Mouse (Mus musculus): ENCODE data around the gene Car7. TPM values are rescaled to one million over a fixed set of nuclear protein-coding genes. Genes with fewer than 3 reads are reported as not detected.
"Not testable (repeated sequence)": the region's sequence is repeated elsewhere in the genome, so short reads cannot be mapped to it uniquely, and the experiment has no call there.

Gene Car7
- polyA plus RNA-seq, 1 experiment from 2014 or later, result 0.86 TPM

GRCm38 (mm10) chr8:104577606-104578005 is 43.1 kb downstream of the Car7 start:
- H3K4me3 ChIP-seq; H3K9me3 ChIP-seq (replicated peaks); DNase-seq (ENCODE audit: low spot score); H3K4me1 ChIP-seq; H3K36me3 ChIP-seq; H3K27ac ChIP-seq (replicated peaks); H3K27me3 ChIP-seq (ENCODE audit: low read depth, poor library complexity, severe bottlenecking): not testable (repeated sequence)
- WGBS, result 78% methylated on average over 17 of the region's 17 CpGs

- H3K27ac ChIP-seq (replicated peaks), result no peak overlapping the region
- peaks cover 18% of the 10 kb centered on the region; the same call in 1 of the 2 replicates for H3K9me3 ChIP-seq (replicated peaks)
- H3K27me3 ChIP-seq (ENCODE audit: low read depth, poor library complexity, severe bottlenecking), result no peaks in the 10 kb centered on the region
- no peak for DNase-seq (ENCODE audit: low spot score)
- no peak overlapping the region for H3K4me3 ChIP-seq
- 65% methylated on average over 1 of the region's 1 CpGs for WGBS
- H3K36me3 ChIP-seq, result no peaks in the 10 kb centered on the region
- H3K4me1 ChIP-seq, result no peaks in the 10 kb centered on the region
Measured at GRCm38 (mm10) chr8:104584522-104584921, 50.0 kb downstream of the Car7 start.

- Histone ChIP-seq H3K27ac (replicated peaks) (no peak overlapping the region), H3K27me3 (ENCODE audit: low read depth, poor library complexity, severe bottlenecking) (no peaks in the 10 kb centered on the region), H3K9me3 (replicated peaks) (peaks cover 4% of the 10 kb centered on the region; the same call in 1 of the 2 replicates), H3K36me3 (peaks cover 20% of the 10 kb centered on the region), H3K4me3 (no peak overlapping the region), H3K4me1 (peaks cover 21% of the 10 kb centered on the region)
- WGBS, result 92% methylated on average over 3 of the region's 3 CpGs
- DNase-seq (ENCODE audit: low spot score), result no peak
Measured at GRCm38 (mm10) chr8:104590284-104590683, 55.8 kb downstream of the Car7 start.

DNA sequence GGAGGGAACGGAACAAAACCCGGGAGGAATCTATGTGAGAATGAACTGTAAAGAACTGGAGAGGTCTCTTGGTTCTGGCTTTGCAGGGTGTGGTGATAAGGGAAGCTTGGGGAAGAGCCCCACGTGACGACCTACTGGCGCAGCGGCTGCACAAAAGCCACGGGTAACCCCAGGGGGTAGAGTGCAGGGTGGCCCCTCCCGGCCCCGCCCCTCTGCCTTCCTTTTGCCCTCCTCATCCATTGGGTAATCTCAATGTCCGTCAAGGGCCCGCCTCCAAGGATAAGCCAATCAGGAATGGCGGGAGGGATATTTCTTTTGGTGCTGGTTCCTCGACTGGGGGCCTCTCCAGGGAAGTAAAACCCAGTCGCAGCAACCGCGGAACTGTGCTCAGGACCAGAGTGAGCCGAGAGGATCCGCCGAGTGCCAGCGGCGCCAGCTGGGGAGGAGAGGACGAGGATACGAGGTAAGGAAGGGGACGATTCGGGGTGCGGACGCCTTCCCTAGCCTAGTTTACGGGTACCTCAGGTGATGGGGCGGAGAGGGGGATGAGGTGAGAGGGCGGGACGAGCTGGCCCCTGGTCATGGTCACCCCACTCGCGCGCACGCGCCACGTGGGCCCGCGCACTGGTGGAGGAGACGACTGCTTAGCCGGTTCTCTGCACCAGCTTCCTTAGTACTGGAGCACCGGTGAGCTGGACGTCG is 56.8 kb downstream of the Car7 start, which contains the start of gene Pdp2:
Gene Pdp2 (plus strand): TSS at position 319 of the 702 bp plus-strand sequence.
- DNase-seq (ENCODE audit: low spot score), result peak; percentile 89
- no peaks in the 10 kb centered on the region for H3K9me3 ChIP-seq (replicated peaks)
- peak within 1 kb of the TSS; percentile 90 for H3K27ac ChIP-seq (replicated peaks)
- no peaks in the 10 kb centered on the region for H3K27me3 ChIP-seq (ENCODE audit: low read depth, poor library complexity, severe bottlenecking)
- H3K4me3 ChIP-seq, result peak within 1 kb of the TSS; percentile 85
- under 1% methylated on average over 44 of the region's 44 CpGs for WGBS
- H3K4me1 ChIP-seq, result peaks cover 21% of the 10 kb centered on the region
- H3K36me3 ChIP-seq, result peaks cover 30% of the 10 kb centered on the region

DNA sequence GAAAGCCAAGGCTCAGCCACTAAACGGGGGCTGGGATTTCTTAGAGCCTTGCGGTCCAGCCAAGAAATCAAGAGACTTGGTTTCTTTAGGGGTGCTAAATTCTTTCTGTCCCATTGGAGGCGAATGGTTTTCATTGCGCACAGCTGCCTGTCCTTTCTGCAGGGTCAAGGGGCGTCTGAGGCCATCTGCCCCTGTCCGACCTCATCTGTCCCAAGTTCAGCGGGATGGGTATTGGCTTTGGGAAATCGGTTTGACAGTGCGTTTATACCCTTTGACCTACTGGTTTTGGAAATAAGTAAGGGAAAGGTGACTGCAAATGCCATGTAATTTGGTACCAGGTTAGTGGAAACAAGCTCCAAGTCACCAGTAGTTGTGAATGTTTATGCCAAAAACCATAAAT is 57.4 kb downstream of the Car7 start:
- DNase-seq (ENCODE audit: low spot score), result peak; percentile 52
- no peaks in the 10 kb centered on the region for H3K9me3 ChIP-seq (replicated peaks)
- no peaks in the 10 kb centered on the region for H3K27me3 ChIP-seq (ENCODE audit: low read depth, poor library complexity, severe bottlenecking)
- H3K27ac ChIP-seq (replicated peaks), result peak overlapping the region; percentile 90
- 6% methylated on average over 9 of the region's 9 CpGs for WGBS
- H3K36me3 ChIP-seq, result peaks cover 36% of the 10 kb centered on the region
- peak overlapping the region; percentile 85 for H3K4me3 ChIP-seq
- peaks cover 21% of the 10 kb centered on the region for H3K4me1 ChIP-seq

GRCm38 (mm10) chr8:104592566-104592965 is 58.1 kb downstream of the Car7 start:
- no peaks in the 10 kb centered on the region for H3K9me3 ChIP-seq (replicated peaks)
- H3K27ac ChIP-seq (replicated peaks), result no peak overlapping the region
- H3K4me1 ChIP-seq, result peaks cover 21% of the 10 kb centered on the region
- H3K36me3 ChIP-seq, result peaks cover 39% of the 10 kb centered on the region
- H3K27me3 ChIP-seq (ENCODE audit: low read depth, poor library complexity, severe bottlenecking), result no peaks in the 10 kb centered on the region
- 81% methylated on average over 6 of the region's 6 CpGs for WGBS
- no peak for DNase-seq (ENCODE audit: low spot score)
- peak overlapping the region; percentile 85 for H3K4me3 ChIP-seq

DNA sequence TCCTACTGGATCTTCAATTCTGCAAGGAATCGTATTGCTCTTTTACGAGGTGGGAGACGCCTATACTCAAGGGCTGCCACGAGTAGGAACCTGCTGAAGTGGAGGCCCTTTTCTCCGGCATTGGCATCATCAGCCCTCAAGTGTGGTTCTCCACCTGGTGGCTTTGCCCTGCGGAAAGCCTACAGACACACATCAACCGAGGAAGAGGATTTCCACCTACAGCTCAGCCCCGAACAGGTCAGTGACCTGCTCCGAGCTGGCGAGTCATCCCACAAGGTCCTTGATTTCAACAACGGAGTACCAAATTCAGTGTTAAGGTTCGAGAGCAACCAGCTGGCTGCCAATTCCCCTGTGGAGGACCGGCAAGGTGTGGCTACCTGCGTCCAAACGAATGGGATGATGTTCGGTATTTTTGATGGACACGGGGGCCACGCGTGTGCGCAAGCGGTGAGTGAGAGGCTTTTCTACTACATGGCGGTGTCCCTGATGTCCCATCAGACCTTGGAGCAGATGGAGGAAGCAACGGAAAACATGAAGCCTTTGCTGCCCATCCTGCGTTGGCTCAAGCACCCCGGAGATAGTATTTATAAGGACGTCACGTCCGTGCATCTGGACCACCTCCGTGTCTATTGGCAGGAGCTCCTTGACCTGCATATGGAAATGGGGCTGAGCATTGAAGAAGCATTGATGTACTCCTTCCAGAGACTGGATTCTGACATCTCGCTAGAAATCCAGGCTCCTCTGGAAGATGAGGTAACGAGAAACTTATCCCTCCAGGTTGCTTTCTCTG is 59.2 kb downstream of the Car7 start:
- Histone ChIP-seq H3K36me3 (peaks cover 39% of the 10 kb centered on the region), H3K9me3 (replicated peaks) (no peaks in the 10 kb centered on the region), H3K27ac (replicated peaks) (no peak overlapping the region), H3K4me1 (peaks cover 21% of the 10 kb centered on the region), H3K4me3 (no peak overlapping the region), H3K27me3 (ENCODE audit: low read depth, poor library complexity, severe bottlenecking) (no peaks in the 10 kb centered on the region)
- WGBS, result 96% methylated on average over 31 of the region's 31 CpGs
- DNase-seq (ENCODE audit: low spot score), result no peak

- Histone ChIP-seq H3K9me3 (replicated peaks) (no peaks in the 10 kb centered on the region), H3K4me1 (peaks cover 21% of the 10 kb centered on the region), H3K4me3 (no peak overlapping the region), H3K36me3 (peaks cover 39% of the 10 kb centered on the region), H3K27me3 (ENCODE audit: low read depth, poor library complexity, severe bottlenecking) (no peaks in the 10 kb centered on the region), H3K27ac (replicated peaks) (no peak overlapping the region)
- DNase-seq (ENCODE audit: low spot score), result no peak
- WGBS, result 95% methylated on average over 19 of the region's 19 CpGs
Measured at GRCm38 (mm10) chr8:104594611-104595362, 60.3 kb downstream of the Car7 start.

DNA sequence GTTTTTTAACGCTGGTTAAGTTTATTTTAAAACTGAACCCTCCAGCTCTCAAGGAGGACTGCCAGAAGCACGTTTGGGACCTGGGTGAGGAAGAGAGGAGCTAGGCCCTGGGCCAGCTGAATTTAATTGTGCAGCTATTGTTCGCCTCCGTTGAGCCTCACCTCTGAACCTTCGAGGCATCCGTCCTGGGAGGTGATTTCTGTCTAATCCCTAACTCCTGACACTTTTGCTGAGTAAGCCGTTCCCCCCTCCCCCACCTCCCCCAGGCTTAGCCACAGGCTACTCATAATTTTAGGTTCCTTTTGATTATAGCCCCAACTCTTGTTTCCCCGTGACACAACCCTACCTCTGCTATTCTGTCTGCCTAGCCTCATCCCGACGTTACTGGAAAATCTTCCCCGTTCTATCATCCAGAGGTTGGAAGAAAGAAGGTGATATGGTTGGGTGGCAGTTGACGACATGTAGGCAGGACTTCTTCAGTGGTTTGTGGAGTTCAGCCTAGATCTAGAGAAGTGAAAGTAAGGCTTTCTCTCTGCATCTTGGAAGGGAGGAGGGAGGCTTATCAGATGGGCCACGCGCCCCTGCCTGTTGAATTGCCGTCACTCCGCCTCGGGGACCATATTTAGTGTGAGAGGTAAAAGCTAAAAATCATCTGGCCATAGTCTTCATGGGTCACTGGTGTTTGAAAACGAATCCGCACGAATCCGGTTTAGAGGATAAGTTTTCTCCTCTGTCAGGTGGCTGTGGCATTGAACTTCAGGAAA is 61.5 kb downstream of the Car7 start:
- Histone ChIP-seq H3K4me3 (no peak overlapping the region), H3K9me3 (replicated peaks) (no peaks in the 10 kb centered on the region), H3K4me1 (peaks cover 19% of the 10 kb centered on the region), H3K27me3 (ENCODE audit: low read depth, poor library complexity, severe bottlenecking) (peaks cover 5% of the 10 kb centered on the region; the same call in 1 of the 2 replicates), H3K36me3 (peaks cover 39% of the 10 kb centered on the region), H3K27ac (replicated peaks) (no peak overlapping the region)
- WGBS, result 90% methylated on average over 21 of the region's 21 CpGs
- DNase-seq (ENCODE audit: low spot score), result no peak

- Histone ChIP-seq H3K4me1 (peaks cover 21% of the 10 kb centered on the region), H3K27ac (replicated peaks) (no peak overlapping the region), H3K27me3 (ENCODE audit: low read depth, poor library complexity, severe bottlenecking) (peaks cover 12% of the 10 kb centered on the region), H3K36me3 (peaks cover 39% of the 10 kb centered on the region), H3K9me3 (replicated peaks) (no peaks in the 10 kb centered on the region), H3K4me3 (no peak overlapping the region)
- 89% methylated on average over 6 of the region's 6 CpGs for WGBS
- no peak for DNase-seq (ENCODE audit: low spot score)
Measured at GRCm38 (mm10) chr8:104597656-104598055, 63.2 kb downstream of the Car7 start.

DNA sequence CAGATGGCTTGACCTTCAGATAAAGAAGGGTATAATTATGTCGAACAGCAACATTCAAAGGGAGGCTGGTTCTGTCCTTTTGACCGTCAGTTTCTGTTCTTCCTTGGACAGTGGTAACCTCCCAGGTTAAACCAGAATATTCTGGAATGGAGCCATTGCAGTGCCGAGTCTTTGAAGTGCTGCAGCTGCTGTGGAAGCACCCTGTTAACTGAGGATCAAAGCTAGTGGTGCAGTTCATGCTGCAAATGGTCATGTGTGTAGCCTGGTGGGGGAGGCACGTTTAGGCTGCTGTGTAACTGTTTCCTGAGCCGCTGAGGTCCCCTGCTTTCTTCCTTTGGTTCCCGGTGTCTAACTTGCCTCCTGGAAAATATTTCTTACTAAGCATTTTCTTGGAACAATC is 64.0 kb downstream of the Car7 start:
- DNase-seq (ENCODE audit: low spot score), result no peak
- peaks cover 21% of the 10 kb centered on the region for H3K4me1 ChIP-seq
- no peaks in the 10 kb centered on the region for H3K9me3 ChIP-seq (replicated peaks)
- no peak overlapping the region for H3K4me3 ChIP-seq
- no peak overlapping the region for H3K27ac ChIP-seq (replicated peaks)
- H3K36me3 ChIP-seq, result peaks cover 37% of the 10 kb centered on the region
- WGBS, result 78% methylated on average over 6 of the region's 6 CpGs
- H3K27me3 ChIP-seq (ENCODE audit: low read depth, poor library complexity, severe bottlenecking), result peaks cover 15% of the 10 kb centered on the region

Data from midbrain, embryonic 10.5 days (tissue).